Mouse (Mus musculus): ENCODE measurements around the gene Rfx5.
"Not testable (repeated sequence)": the region's sequence is repeated elsewhere in the genome, so short reads cannot be mapped to it uniquely, and the experiment has no call there.

DNA sequence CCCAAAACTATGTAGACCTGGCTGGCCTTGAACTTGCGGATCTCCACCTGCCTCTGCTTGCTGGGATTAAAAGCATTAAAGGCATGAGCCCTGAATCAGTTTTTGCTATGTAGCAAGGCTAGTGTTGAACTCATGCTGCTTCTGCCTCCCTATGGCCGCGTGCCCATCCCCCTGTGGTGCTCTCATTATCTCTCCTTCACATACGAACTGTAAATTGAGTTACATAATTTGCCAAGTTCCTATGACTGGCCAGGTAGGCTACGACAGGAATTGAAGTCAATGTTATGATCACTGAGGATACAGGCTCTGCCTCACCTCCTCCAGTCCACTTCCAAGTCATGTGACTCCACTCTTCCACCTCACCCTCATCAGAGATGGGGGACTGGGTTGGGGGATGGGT, 17.7 kb upstream of the Rfx5 start:
- not testable (repeated sequence) for TF ChIP-seq CTCF (IDR thresholded peaks at IDR 0.05; ENCODE audit: borderline replicate concordance, insufficient read depth, low read depth, low read length); POLR2A (IDR thresholded peaks at IDR 0.05; ENCODE audit: borderline replicate concordance, insufficient read depth, low read length)

Measured in cerebellum, adult 2 months (tissue).